Mouse (Mus musculus) lung, postnatal 0 days (tissue): ENCODE data around the gene Sema6b.

ENCODE experiments used
- CTCF ChIP-seq: IDR thresholded peaks from 2 replicates; pipeline ENCODE4 v1.5.1; 2016; ENCODE audit warnings: antibody characterized with exemption, mild to moderate bottlenecking
- EP300 ChIP-seq: IDR thresholded peaks from 2 replicates; pipeline ENCODE4 v1.6.1; 2016; ENCODE audit warnings: antibody characterized with exemption, mild to moderate bottlenecking, control low read depth

GRCm38 (mm10) chr17:56102158-56102557 lies 38.0 kb downstream of the Sema6b start:
- no peak for TF ChIP-seq EP300
- TF ChIP-seq CTCF = no peak
